In genomic region chr3:142696517-142696916, GRCm38 (mm10) we compare ENCODE assay signal across 10 mouse cellular contexts.
"Had no signal": no experiment of that assay in that cellular context is flagged by ENCODE, and none has a peak within 500 bp of the region (broad histone marks: within the 10 kb centered on the region; RNA-seq: fewer than 3 reads in every experiment).

No protein-coding gene starts in this region.

- DNase-seq: lung, adult 18-20 months; lung, embryonic 14.5 days; lung, postnatal 10 days; lung, postnatal 4 days; midbrain, embryonic 14.5 days; right cerebral cortex, postnatal 14 days; thymus, adult 2 months; thymus, postnatal 36 days had no signal

- ATAC-seq: liver, embryonic 12.5 days; midbrain, embryonic 16.5 days had no signal
